Mouse (Mus musculus): ENCODE measurements around the gene Kif11. TPM values are rescaled to one million over a fixed set of nuclear protein-coding genes. Genes with fewer than 3 reads are reported as not detected.

Kif11 gene
- polyA plus RNA-seq, 1 experiment: 35.6 TPM

GRCm38 (mm10) chr19:37343899-37344298 is 32.3 kb upstream of the Kif11 start:
- Histone ChIP-seq H3K27ac (ENCODE audit: control insufficient read depth, insufficient read depth, low read depth, low read length, poor library complexity) (no peak overlapping the region), H3K4me3 (replicated peaks; ENCODE audit: control insufficient read depth, low read depth, low read length) (no peak overlapping the region), H3K4me1 (ENCODE audit: control insufficient read depth, insufficient read depth, low read length) (no peaks in the 10 kb centered on the region)
- TF ChIP-seq CTCF (IDR thresholded peaks at IDR 0.05; ENCODE audit: control insufficient read depth, insufficient read depth, low read length): no peak
- TF ChIP-seq POLR2A (IDR thresholded peaks at IDR 0.05; ENCODE audit: borderline replicate concordance, control insufficient read depth, low read depth, low read length): no peak
- 91% methylated on average over 5 of the region's 5 CpGs for WGBS

- Histone ChIP-seq H3K4me3 (replicated peaks; ENCODE audit: control insufficient read depth, low read depth, low read length) (no peak overlapping the region), H3K27ac (ENCODE audit: control insufficient read depth, insufficient read depth, low read depth, low read length, poor library complexity) (no peak overlapping the region), H3K4me1 (ENCODE audit: control insufficient read depth, insufficient read depth, low read length) (no peaks in the 10 kb centered on the region)
- TF ChIP-seq POLR2A (IDR thresholded peaks at IDR 0.05; ENCODE audit: borderline replicate concordance, control insufficient read depth, low read depth, low read length) (no peak), CTCF (IDR thresholded peaks at IDR 0.05; ENCODE audit: control insufficient read depth, insufficient read depth, low read length) (no peak)
- WGBS: 79% methylated on average over 3 of the region's 3 CpGs
These were observed 29.9 kb upstream of the Kif11 start for GRCm38 (mm10) chr19:37346258-37346657.

- WGBS: 84% methylated on average over 10 of the region's 10 CpGs
- TF ChIP-seq CTCF (IDR thresholded peaks at IDR 0.05; ENCODE audit: control insufficient read depth, insufficient read depth, low read length) (no peak), POLR2A (IDR thresholded peaks at IDR 0.05; ENCODE audit: borderline replicate concordance, control insufficient read depth, low read depth, low read length) (no peak)
- H3K4me3 ChIP-seq (replicated peaks; ENCODE audit: control insufficient read depth, low read depth, low read length): no peak overlapping the region
- H3K4me1 ChIP-seq (ENCODE audit: control insufficient read depth, insufficient read depth, low read length): no peaks in the 10 kb centered on the region
- H3K27ac ChIP-seq (ENCODE audit: control insufficient read depth, insufficient read depth, low read depth, low read length, poor library complexity): no peak overlapping the region
These were observed 27.9 kb upstream of the Kif11 start for GRCm38 (mm10) chr19:37348331-37348730.

- TF ChIP-seq POLR2A (IDR thresholded peaks at IDR 0.05; ENCODE audit: borderline replicate concordance, control insufficient read depth, low read depth, low read length): no peak
- no peak for TF ChIP-seq CTCF (IDR thresholded peaks at IDR 0.05; ENCODE audit: control insufficient read depth, insufficient read depth, low read length)
- H3K4me3 ChIP-seq (replicated peaks; ENCODE audit: control insufficient read depth, low read depth, low read length): no peak overlapping the region
- H3K27ac ChIP-seq (ENCODE audit: control insufficient read depth, insufficient read depth, low read depth, low read length, poor library complexity): no peak overlapping the region
- no peaks in the 10 kb centered on the region for H3K4me1 ChIP-seq (ENCODE audit: control insufficient read depth, insufficient read depth, low read length)
These were observed 27.3 kb upstream of the Kif11 start for GRCm38 (mm10) chr19:37348952-37349351.

- H3K4me1 ChIP-seq (ENCODE audit: control insufficient read depth, insufficient read depth, low read length): no peaks in the 10 kb centered on the region
- TF ChIP-seq CTCF (IDR thresholded peaks at IDR 0.05; ENCODE audit: control insufficient read depth, insufficient read depth, low read length) (no peak), POLR2A (IDR thresholded peaks at IDR 0.05; ENCODE audit: borderline replicate concordance, control insufficient read depth, low read depth, low read length) (no peak)
- no peak overlapping the region for H3K4me3 ChIP-seq (replicated peaks; ENCODE audit: control insufficient read depth, low read depth, low read length)
- WGBS: 88% methylated on average over 3 of the region's 3 CpGs
- H3K27ac ChIP-seq (ENCODE audit: control insufficient read depth, insufficient read depth, low read depth, low read length, poor library complexity): no peak overlapping the region
These were observed 23.4 kb upstream of the Kif11 start for GRCm38 (mm10) chr19:37352756-37353155.

GRCm38 (mm10) chr19:37353331-37353730 is 22.9 kb upstream of the Kif11 start:
- 86% methylated on average over 6 of the region's 6 CpGs for WGBS
- TF ChIP-seq POLR2A (IDR thresholded peaks at IDR 0.05; ENCODE audit: borderline replicate concordance, control insufficient read depth, low read depth, low read length) (no peak), CTCF (IDR thresholded peaks at IDR 0.05; ENCODE audit: control insufficient read depth, insufficient read depth, low read length) (no peak)
- no peaks in the 10 kb centered on the region for H3K4me1 ChIP-seq (ENCODE audit: control insufficient read depth, insufficient read depth, low read length)

GRCm38 (mm10) chr19:37360044-37360443 is 16.2 kb upstream of the Kif11 start:
- Histone ChIP-seq H3K4me3 (replicated peaks; ENCODE audit: control insufficient read depth, low read depth, low read length) (no peak overlapping the region), H3K27ac (ENCODE audit: control insufficient read depth, insufficient read depth, low read depth, low read length, poor library complexity) (no peak overlapping the region), H3K4me1 (ENCODE audit: control insufficient read depth, insufficient read depth, low read length) (no peaks in the 10 kb centered on the region)
- TF ChIP-seq POLR2A (IDR thresholded peaks at IDR 0.05; ENCODE audit: borderline replicate concordance, control insufficient read depth, low read depth, low read length) (no peak), CTCF (IDR thresholded peaks at IDR 0.05; ENCODE audit: control insufficient read depth, insufficient read depth, low read length) (no peak)
- 23% methylated on average over 5 of the region's 5 CpGs for WGBS

More at GRCm38 (mm10) chr19:37353331-37353730, 22.9 kb upstream of the Kif11 start:
- no peak overlapping the region for H3K4me3 ChIP-seq (replicated peaks; ENCODE audit: control insufficient read depth, low read depth, low read length)
- no peak overlapping the region for H3K27ac ChIP-seq (ENCODE audit: control insufficient read depth, insufficient read depth, low read depth, low read length, poor library complexity)

- no peak overlapping the region for H3K27ac ChIP-seq (ENCODE audit: control insufficient read depth, insufficient read depth, low read depth, low read length, poor library complexity)
- H3K4me3 ChIP-seq (replicated peaks; ENCODE audit: control insufficient read depth, low read depth, low read length): no peak overlapping the region
- WGBS: 77% methylated on average over 5 of the region's 5 CpGs
- TF ChIP-seq CTCF (IDR thresholded peaks at IDR 0.05; ENCODE audit: control insufficient read depth, insufficient read depth, low read length) (no peak), POLR2A (IDR thresholded peaks at IDR 0.05; ENCODE audit: borderline replicate concordance, control insufficient read depth, low read depth, low read length) (no peak)
- H3K4me1 ChIP-seq (ENCODE audit: control insufficient read depth, insufficient read depth, low read length): no peaks in the 10 kb centered on the region
These were observed 13.7 kb upstream of the Kif11 start for GRCm38 (mm10) chr19:37362545-37362944.

All from bone marrow, adult 2 months (tissue).